Mouse (Mus musculus): ENCODE results near the gene Gli2.

Gli2 gene

GRCm38 (mm10) chr1:119053402-119053841, at the start of gene Gli2:
Gene Gli2, minus strand, starts transcription at chr1:119053619.
- peak; percentile 82 for DNase-seq

- DNase-seq = no peak
Observed at GRCm38 (mm10) chr1:119097921-119098521, 44.6 kb upstream of the Gli2 start.

GRCm38 (mm10) chr1:119093739-119094138, 40.3 kb upstream of the Gli2 start:
- DNase-seq = peak; percentile 78

- no peak for DNase-seq
Observed at GRCm38 (mm10) chr1:119089887-119090620, 36.6 kb upstream of the Gli2 start.

GRCm38 (mm10) chr1:119087539-119087938, 34.1 kb upstream of the Gli2 start:
- peak; percentile 83 for DNase-seq

- DNase-seq = no peak
Observed at GRCm38 (mm10) chr1:119085771-119086170, 32.4 kb upstream of the Gli2 start.

- DNase-seq = peak; percentile 59
Observed at GRCm38 (mm10) chr1:119083468-119083921, 30.1 kb upstream of the Gli2 start.

GRCm38 (mm10) chr1:119082231-119082991, 29.0 kb upstream of the Gli2 start:
- peak; percentile 69 for DNase-seq

GRCm38 (mm10) chr1:119077933-119078332, 24.5 kb upstream of the Gli2 start:
- DNase-seq = no peak

- DNase-seq = no peak
Observed at GRCm38 (mm10) chr1:119076333-119076732, 22.9 kb upstream of the Gli2 start.

GRCm38 (mm10) chr1:119075916-119076315, 22.5 kb upstream of the Gli2 start:
- DNase-seq = no peak

GRCm38 (mm10) chr1:119075500-119075899, 22.1 kb upstream of the Gli2 start:
- DNase-seq = no peak

- no peak for DNase-seq
Observed at GRCm38 (mm10) chr1:119074910-119075309, 21.5 kb upstream of the Gli2 start.

GRCm38 (mm10) chr1:119073876-119074275, 20.5 kb upstream of the Gli2 start:
- DNase-seq = no peak

GRCm38 (mm10) chr1:119064892-119065671, 11.7 kb upstream of the Gli2 start:
- no peak for DNase-seq

GRCm38 (mm10) chr1:119056491-119056890, 3.1 kb upstream of the Gli2 start:
- DNase-seq = no peak

GRCm38 (mm10) chr1:119055801-119056200, 2.4 kb upstream of the Gli2 start:
- no peak for DNase-seq

- DNase-seq = no peak
Observed at GRCm38 (mm10) chr1:119054468-119054867, 1.0 kb upstream of the Gli2 start.

- DNase-seq = peak; percentile 39
Observed at GRCm38 (mm10) chr1:119053872-119054354, 494 bp upstream of the Gli2 start.

- DNase-seq = peak; percentile 29
Observed at GRCm38 (mm10) chr1:119052631-119053177, 715 bp downstream of the Gli2 start.

GRCm38 (mm10) chr1:119051938-119052551, 1.4 kb downstream of the Gli2 start:
- DNase-seq = no peak
